Mouse (Mus musculus): ENCODE data around the gene Akr7a5. TPM values are rescaled to one million over a fixed set of nuclear protein-coding genes. Genes with fewer than 3 reads are reported as not detected.
A peak's percentile ranks its signal among the peaks of the same experiment; 100 is the strongest.

Gene Akr7a5
- polyA plus RNA-seq, 1 experiment: 29.5 TPM

DNA sequence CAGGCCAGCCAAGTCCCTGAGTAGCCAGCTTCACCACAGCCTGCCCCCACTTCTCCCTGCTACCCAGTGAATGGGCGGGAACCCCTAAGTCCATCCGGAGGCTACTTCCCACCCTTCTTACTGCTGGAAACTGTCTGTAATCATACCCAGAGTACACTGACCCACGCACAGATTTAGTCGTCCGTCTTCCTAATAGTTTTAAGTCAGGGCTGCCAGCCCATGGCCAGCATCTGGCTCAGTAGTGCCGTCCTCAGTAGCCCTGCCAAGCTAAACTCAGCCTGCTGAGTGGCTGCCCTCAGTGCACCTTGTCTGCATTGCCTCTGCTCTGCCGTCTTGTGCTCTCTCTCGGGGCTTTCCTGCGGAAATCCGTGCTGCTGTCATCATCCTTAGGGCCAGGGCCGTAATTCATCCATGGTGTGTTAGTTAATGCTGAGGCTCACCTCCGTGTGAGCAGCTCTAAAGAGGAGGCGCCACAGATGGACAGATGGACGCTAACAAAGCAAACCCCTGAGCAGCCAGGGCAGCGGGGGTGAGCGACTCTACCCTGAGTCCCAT is 28.7 kb upstream of the Akr7a5 start:
- no peak for DNase-seq
- no peak for TF ChIP-seq POLR2A (IDR thresholded peaks at IDR 0.05; ENCODE audit: control insufficient read depth, extremely low read depth, insufficient read depth, low read length, poor library complexity)
- TF ChIP-seq CTCF (IDR thresholded peaks at IDR 0.05; ENCODE audit: borderline replicate concordance, control insufficient read depth, extremely low read depth, insufficient read depth, low read length, poor library complexity): no peak
- Histone ChIP-seq H3K36me3 (ENCODE audit: control insufficient read depth, insufficient read depth, low read length) (peaks cover 35% of the 10 kb centered on the region), H3K4me1 (replicated peaks; ENCODE audit: control insufficient read depth, insufficient read depth, low read length) (no peaks in the 10 kb centered on the region), H3K27me3 (ENCODE audit: control insufficient read depth, insufficient read depth, low read length) (no peaks in the 10 kb centered on the region), H3K27ac (ENCODE audit: control insufficient read depth, insufficient read depth, low read length) (no peak overlapping the region), H3K4me3 (ENCODE audit: control insufficient read depth, insufficient read depth, low read length) (no peak overlapping the region)
- 96% methylated on average over 16 of the region's 16 CpGs for WGBS

DNA sequence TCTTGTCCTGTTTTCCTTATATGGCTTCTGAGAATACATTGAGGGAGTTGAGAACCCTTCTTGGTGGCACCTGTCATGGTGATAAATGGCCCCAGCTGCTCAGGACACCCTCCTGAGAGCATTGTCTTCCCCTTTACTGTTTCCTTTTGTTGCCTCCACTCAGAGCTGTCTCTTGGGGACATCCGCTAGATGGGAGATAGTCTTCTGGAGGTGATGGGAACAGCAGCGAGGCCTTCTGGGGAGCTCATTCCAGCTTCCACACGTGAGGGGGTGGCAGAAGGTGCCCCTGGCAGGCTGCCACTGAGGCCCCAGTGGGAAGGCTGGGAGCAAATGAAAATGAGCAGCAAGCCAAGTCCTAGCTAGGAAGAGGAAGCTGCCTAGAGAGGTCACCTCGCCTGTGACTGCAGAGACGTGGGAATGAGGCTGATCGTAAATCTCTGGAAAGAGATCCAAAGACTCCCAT is 27.6 kb upstream of the Akr7a5 start:
- TF ChIP-seq CTCF (IDR thresholded peaks at IDR 0.05; ENCODE audit: borderline replicate concordance, control insufficient read depth, extremely low read depth, insufficient read depth, low read length, poor library complexity) (no peak), POLR2A (IDR thresholded peaks at IDR 0.05; ENCODE audit: control insufficient read depth, extremely low read depth, insufficient read depth, low read length, poor library complexity) (no peak)
- no peak overlapping the region for H3K27ac ChIP-seq (ENCODE audit: control insufficient read depth, insufficient read depth, low read length)
- no peak overlapping the region for H3K4me3 ChIP-seq (ENCODE audit: control insufficient read depth, insufficient read depth, low read length)
- no peaks in the 10 kb centered on the region for H3K27me3 ChIP-seq (ENCODE audit: control insufficient read depth, insufficient read depth, low read length)
- no peak for DNase-seq
- peaks cover 35% of the 10 kb centered on the region for H3K36me3 ChIP-seq (ENCODE audit: control insufficient read depth, insufficient read depth, low read length)
- 87% methylated on average over 6 of the region's 6 CpGs for WGBS
- H3K4me1 ChIP-seq (replicated peaks; ENCODE audit: control insufficient read depth, insufficient read depth, low read length): no peaks in the 10 kb centered on the region

DNA sequence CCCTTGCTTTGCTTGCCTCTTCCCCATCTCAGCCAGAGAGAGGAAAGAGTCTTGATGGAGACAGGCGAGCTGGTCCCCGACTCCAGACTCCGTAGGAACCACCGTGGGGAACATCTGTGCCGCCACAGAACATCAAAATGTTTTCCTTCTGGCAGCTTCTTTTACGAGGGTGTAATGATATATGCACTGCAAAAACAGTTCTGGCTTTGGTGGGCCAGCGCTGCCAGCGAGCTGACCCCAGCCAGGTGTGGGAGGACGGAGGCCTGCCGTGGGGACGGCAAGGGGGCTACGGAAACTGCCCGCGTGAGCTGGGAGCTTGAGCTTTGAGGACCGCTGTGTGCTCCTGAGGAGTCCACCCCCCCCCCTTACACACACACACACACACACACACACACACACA is 25.7 kb upstream of the Akr7a5 start:
- no peak for DNase-seq
- Histone ChIP-seq H3K4me3 (ENCODE audit: control insufficient read depth, insufficient read depth, low read length) (no peak overlapping the region), H3K36me3 (ENCODE audit: control insufficient read depth, insufficient read depth, low read length) (peaks cover 33% of the 10 kb centered on the region)

DNA sequence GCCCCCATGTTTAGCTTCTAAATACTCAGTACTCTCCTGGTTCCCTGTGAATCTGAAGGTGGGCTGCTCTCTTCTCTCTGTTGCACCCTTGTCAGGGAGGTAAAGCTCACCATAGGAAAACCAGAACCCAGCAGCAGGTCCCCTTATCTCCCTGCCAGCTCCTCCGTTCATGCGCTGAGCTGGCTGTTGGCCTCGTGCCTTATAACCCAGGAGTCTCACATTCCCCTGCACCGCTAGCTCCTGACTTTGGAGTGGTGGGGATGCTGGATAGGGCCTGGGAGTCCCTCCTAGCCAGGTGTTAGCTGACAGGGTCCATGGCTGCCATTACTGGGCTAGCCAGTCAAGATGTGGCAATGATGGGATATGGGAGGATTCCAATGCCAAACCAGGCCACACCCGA is 24.3 kb upstream of the Akr7a5 start:
- H3K27me3 ChIP-seq (ENCODE audit: control insufficient read depth, insufficient read depth, low read length): no peaks in the 10 kb centered on the region
- no peak for DNase-seq
- H3K4me1 ChIP-seq (replicated peaks; ENCODE audit: control insufficient read depth, insufficient read depth, low read length): no peaks in the 10 kb centered on the region
- WGBS: 94% methylated on average over 5 of the region's 5 CpGs
- no peak overlapping the region for H3K4me3 ChIP-seq (ENCODE audit: control insufficient read depth, insufficient read depth, low read length)
- H3K36me3 ChIP-seq (ENCODE audit: control insufficient read depth, insufficient read depth, low read length): peaks cover 28% of the 10 kb centered on the region
- no peak overlapping the region for H3K27ac ChIP-seq (ENCODE audit: control insufficient read depth, insufficient read depth, low read length)
- TF ChIP-seq CTCF (IDR thresholded peaks at IDR 0.05; ENCODE audit: borderline replicate concordance, control insufficient read depth, extremely low read depth, insufficient read depth, low read length, poor library complexity) (no peak), POLR2A (IDR thresholded peaks at IDR 0.05; ENCODE audit: control insufficient read depth, extremely low read depth, insufficient read depth, low read length, poor library complexity) (no peak)

More for the DNA sequence above, 25.7 kb upstream of the Akr7a5 start:
- H3K27ac ChIP-seq (ENCODE audit: control insufficient read depth, insufficient read depth, low read length): no peak overlapping the region
- H3K27me3 ChIP-seq (ENCODE audit: control insufficient read depth, insufficient read depth, low read length): no peaks in the 10 kb centered on the region
- no peaks in the 10 kb centered on the region for H3K4me1 ChIP-seq (replicated peaks; ENCODE audit: control insufficient read depth, insufficient read depth, low read length)
- TF ChIP-seq POLR2A (IDR thresholded peaks at IDR 0.05; ENCODE audit: control insufficient read depth, extremely low read depth, insufficient read depth, low read length, poor library complexity): no peak
- TF ChIP-seq CTCF (IDR thresholded peaks at IDR 0.05; ENCODE audit: borderline replicate concordance, control insufficient read depth, extremely low read depth, insufficient read depth, low read length, poor library complexity): no peak
- 93% methylated on average over 15 of the region's 15 CpGs for WGBS

DNA sequence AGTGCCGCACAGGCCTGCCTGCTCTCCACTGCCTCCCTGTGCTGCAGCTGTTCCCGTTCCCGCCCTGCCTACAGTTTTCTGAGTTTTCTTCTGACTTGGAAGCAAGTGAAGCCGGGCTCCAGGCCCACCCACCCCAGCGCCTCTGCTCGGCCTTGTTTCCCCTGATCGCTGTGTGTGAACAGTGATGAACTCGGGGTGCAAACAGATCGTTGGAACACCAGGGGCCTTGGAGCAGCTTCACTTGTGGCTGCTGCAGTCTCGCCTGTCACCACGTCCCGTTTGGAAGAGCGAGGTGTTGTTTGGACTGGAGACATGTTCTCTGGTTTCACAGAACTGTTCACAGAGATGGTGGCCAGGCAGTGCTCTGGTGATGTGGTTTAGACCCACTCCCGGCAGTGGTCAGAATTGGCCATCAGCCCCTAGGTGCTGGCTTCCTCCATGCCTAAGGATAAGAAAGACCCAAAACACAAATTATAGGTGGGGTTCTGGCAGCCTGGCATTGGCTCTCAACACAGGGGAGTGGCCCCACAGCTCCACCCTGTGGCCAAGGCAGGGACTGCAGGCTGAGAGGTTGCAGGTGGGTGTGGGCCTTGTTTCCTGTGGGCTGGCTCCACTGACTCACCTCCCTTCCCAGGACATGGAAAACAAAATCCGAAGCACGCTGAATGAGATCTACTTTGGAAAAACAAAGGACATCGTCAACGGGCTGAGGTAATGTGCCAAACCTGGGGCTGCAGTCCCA is 23.3 kb upstream of the Akr7a5 start:
- Histone ChIP-seq H3K36me3 (ENCODE audit: control insufficient read depth, insufficient read depth, low read length) (peaks cover 19% of the 10 kb centered on the region), H3K4me1 (replicated peaks; ENCODE audit: control insufficient read depth, insufficient read depth, low read length) (no peaks in the 10 kb centered on the region), H3K4me3 (ENCODE audit: control insufficient read depth, insufficient read depth, low read length) (no peak overlapping the region), H3K27ac (ENCODE audit: control insufficient read depth, insufficient read depth, low read length) (no peak overlapping the region), H3K27me3 (ENCODE audit: control insufficient read depth, insufficient read depth, low read length) (no peaks in the 10 kb centered on the region)
- DNase-seq: peak; percentile 89
- 87% methylated on average over 18 of the region's 18 CpGs for WGBS
- TF ChIP-seq POLR2A (IDR thresholded peaks at IDR 0.05; ENCODE audit: control insufficient read depth, extremely low read depth, insufficient read depth, low read length, poor library complexity) (no peak), CTCF (IDR thresholded peaks at IDR 0.05; ENCODE audit: borderline replicate concordance, control insufficient read depth, extremely low read depth, insufficient read depth, low read length, poor library complexity) (peak; percentile 94)

DNA sequence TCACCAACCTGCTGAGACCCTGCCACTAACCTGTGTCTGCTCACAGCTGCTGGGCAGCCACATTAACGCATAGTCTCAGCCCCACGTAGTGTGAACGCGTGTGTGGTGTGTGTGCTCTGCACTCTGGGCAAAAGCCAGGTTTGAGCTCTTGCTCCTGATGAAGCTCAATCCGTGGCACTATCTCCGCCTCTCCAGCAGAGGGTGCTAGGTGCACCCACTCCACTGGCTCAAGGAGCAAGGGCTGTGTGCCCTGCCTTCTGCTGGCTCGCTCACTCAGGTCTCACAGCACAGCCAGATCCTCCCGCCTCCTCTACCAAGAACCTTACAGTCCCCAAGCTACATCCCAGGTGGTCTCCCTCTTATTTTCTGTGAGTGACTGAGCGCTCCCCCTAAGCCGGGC is 21.5 kb upstream of the Akr7a5 start:
- Histone ChIP-seq H3K27me3 (ENCODE audit: control insufficient read depth, insufficient read depth, low read length) (no peaks in the 10 kb centered on the region), H3K27ac (ENCODE audit: control insufficient read depth, insufficient read depth, low read length) (no peak overlapping the region), H3K36me3 (ENCODE audit: control insufficient read depth, insufficient read depth, low read length) (0 out of 2 replicates have a peak, but pooled peaks cover 10% of the 10 kb centered on the region), H3K4me1 (replicated peaks; ENCODE audit: control insufficient read depth, insufficient read depth, low read length) (no peaks in the 10 kb centered on the region), H3K4me3 (ENCODE audit: control insufficient read depth, insufficient read depth, low read length) (no peak overlapping the region)
- peak; percentile 23 for DNase-seq
- 89% methylated on average over 10 of the region's 10 CpGs for WGBS
- TF ChIP-seq POLR2A (IDR thresholded peaks at IDR 0.05; ENCODE audit: control insufficient read depth, extremely low read depth, insufficient read depth, low read length, poor library complexity): no peak
- peak; percentile 75 for TF ChIP-seq CTCF (IDR thresholded peaks at IDR 0.05; ENCODE audit: borderline replicate concordance, control insufficient read depth, extremely low read depth, insufficient read depth, low read length, poor library complexity)
